Mouse (Mus musculus) limb, embryonic 14.5 days (tissue): ENCODE results near the gene Fuca1. TPM values are rescaled to one million over a fixed set of nuclear protein-coding genes. Genes with fewer than 3 reads are reported as not detected.

ENCODE experiments used
- ATAC-seq: fragments of 200-750 bp; cut with Nextera tagmentation; 2 replicates; pipeline ENCODE4 v1.8.0; 2017; ENCODE audit warnings: low read depth, moderate number of reproducible peaks, moderate TSS enrichment; ENCODE audit not compliant: low FRiP score
- DNase-seq: peaks from one replicate; pipeline ENCODE4 v3.0.0-alpha.2; 2015; ENCODE audit warnings: low spot score
- H3K27ac ChIP-seq: fragments of 300-500 bp; sonication (generic); replicated peaks from 2 replicates; pipeline ENCODE4 v1.5.1; 2014; ENCODE audit warnings: low read depth, mild to moderate bottlenecking, low read length, moderate library complexity, mixed read lengths
- H3K27me3 ChIP-seq: fragments of 300-500 bp; sonication (generic); 2 replicates; pipeline ENCODE4 v1.6.1; 2014; ENCODE audit warnings: low read length, mixed read lengths; ENCODE audit not compliant: control insufficient read depth, insufficient read depth
- H3K36me3 ChIP-seq: fragments of 300-500 bp; sonication (generic); 2 replicates; pipeline ENCODE4 v1.6.1; 2014; ENCODE audit warnings: mild to moderate bottlenecking, low read length, moderate library complexity, mixed read lengths; ENCODE audit not compliant: control insufficient read depth, insufficient read depth
- H3K4me1 ChIP-seq: fragments of 300-500 bp; sonication (generic); 2 replicates; pipeline ENCODE4 v1.6.1; 2014; ENCODE audit warnings: antibody characterized with exemption, low read length, mixed read lengths; ENCODE audit not compliant: control insufficient read depth, insufficient read depth
- H3K4me2 ChIP-seq: fragments of 300-500 bp; sonication (generic); replicated peaks from 2 replicates; pipeline ENCODE4 v1.6.1; 2014; ENCODE audit warnings: low read depth, mild to moderate bottlenecking, low read length, moderate library complexity; ENCODE audit not compliant: severe bottlenecking
- H3K4me3 ChIP-seq: fragments of 300-500 bp; sonication (generic); replicated peaks from 2 replicates; pipeline ENCODE4 v1.5.1; 2014; ENCODE audit warnings: low read length
- H3K9ac ChIP-seq: fragments of 300-500 bp; sonication (generic); 2 replicates; pipeline ENCODE4 v1.6.1; 2014; ENCODE audit warnings: mild to moderate bottlenecking, low read depth, low read length, moderate library complexity; ENCODE audit not compliant: severe bottlenecking
- H3K9me3 ChIP-seq: fragments of 300-500 bp; sonication (generic); 2 replicates; pipeline ENCODE4 v1.6.1; 2016; ENCODE audit warnings: low read length; ENCODE audit not compliant: control insufficient read depth
- POLR2A ChIP-seq: fragments of 200-500 bp; IDR thresholded peaks from 2 replicates; pipeline ENCODE4 v1.8.0; 2012; ENCODE audit warnings: inconsistent platforms, mild to moderate bottlenecking, moderate library complexity, borderline replicate concordance; ENCODE audit not compliant: insufficient read depth, insufficient read length; ENCODE audit errors: extremely low read depth
- WGBS: fragments of 180-500 bp; shearing (Covaris S2); extraction: QIAGEN DNeasy Blood & Tissue Kit; methylation state at CpG from one replicate; pipeline ENCODE4 v1.1.7; 2014; 5-methylcytosine and 5-hydroxymethylcytosine counted together
- polyA plus RNA-seq, 2 experiments: library from polyadenylated mRNA; depleted of rRNA in 1 of 2; stranded (reverse) in 1 of 2; unstranded in 1 of 2; fragments of >200 nt; fragmentation: Nextera tagmentation in 1 of 2; extraction: Ambion mirVana in 1 of 2; gene quantifications; 2 replicates each; pipeline versions ENCODE4 v1.2.1 to v1.2.3; 2012 to 2014

Fuca1 gene
- polyA plus RNA-seq, 2 experiments = 50.1 to 80.8 TPM

- Histone ChIP-seq H3K27me3 (no peaks in the 10 kb centered on the region), H3K36me3 (peaks cover 19% of the 10 kb centered on the region), H3K27ac (no peak overlapping the region), H3K4me1 (peaks cover 8% of the 10 kb centered on the region; the same call in 1 of the 2 replicates), H3K9ac (no peak overlapping the region), H3K9me3 (no peaks in the 10 kb centered on the region), H3K4me3 (peak overlapping the region; percentile 75; the same call in 1 of the 2 replicates), H3K4me2 (peak overlapping the region; percentile 76)
- no peak for TF ChIP-seq POLR2A
- DNase-seq (no peak), ATAC-seq (no peak)
- WGBS = 88% methylated on average over 1 of the region's 1 CpGs
Observed at GRCm38 (mm10) chr4:135922190-135922589, 1.7 kb downstream of the Fuca1 start.

GRCm38 (mm10) chr4:135924418-135924817, 3.9 kb downstream of the Fuca1 start:
- no peak for TF ChIP-seq POLR2A
- ATAC-seq (no peak), DNase-seq (no peak)
- Histone ChIP-seq H3K36me3 (peaks cover 28% of the 10 kb centered on the region), H3K4me1 (peaks cover 8% of the 10 kb centered on the region; the same call in 1 of the 2 replicates), H3K4me2 (no peak overlapping the region), H3K27ac (no peak overlapping the region), H3K9me3 (no peaks in the 10 kb centered on the region), H3K9ac (no peak overlapping the region), H3K4me3 (no peak overlapping the region), H3K27me3 (no peaks in the 10 kb centered on the region)
- WGBS = 89% methylated on average over 2 of the region's 2 CpGs

GRCm38 (mm10) chr4:135925341-135925740, 4.8 kb downstream of the Fuca1 start:
- no peak for ATAC-seq
- DNase-seq = no peak
- H3K27ac ChIP-seq = no peak overlapping the region
- H3K36me3 ChIP-seq = peaks cover 29% of the 10 kb centered on the region
- H3K9ac ChIP-seq = no peak overlapping the region
- H3K4me3 ChIP-seq = no peak overlapping the region
- H3K4me1 ChIP-seq = peaks cover 8% of the 10 kb centered on the region; the same call in 1 of the 2 replicates
- no peaks in the 10 kb centered on the region for H3K27me3 ChIP-seq
- no peak overlapping the region for H3K4me2 ChIP-seq
- TF ChIP-seq POLR2A = no peak
- H3K9me3 ChIP-seq = no peaks in the 10 kb centered on the region
- WGBS = 84% methylated on average over 5 of the region's 5 CpGs

- no peak overlapping the region for H3K9ac ChIP-seq
- H3K27me3 ChIP-seq = no peaks in the 10 kb centered on the region
- ATAC-seq (no peak), DNase-seq (no peak)
- TF ChIP-seq POLR2A = no peak
- WGBS = 87% methylated on average over 10 of the region's 10 CpGs
- H3K4me1 ChIP-seq = peaks cover 8% of the 10 kb centered on the region; the same call in 1 of the 2 replicates
- H3K36me3 ChIP-seq = peaks cover 39% of the 10 kb centered on the region
- no peaks in the 10 kb centered on the region for H3K9me3 ChIP-seq
- no peak overlapping the region for H3K4me3 ChIP-seq
- no peak overlapping the region for H3K4me2 ChIP-seq
- no peak overlapping the region for H3K27ac ChIP-seq
Observed at GRCm38 (mm10) chr4:135926195-135926808, 5.8 kb downstream of the Fuca1 start.

- H3K9ac ChIP-seq = no peak overlapping the region
- peaks cover 41% of the 10 kb centered on the region for H3K36me3 ChIP-seq
- no peak for ATAC-seq
- H3K9me3 ChIP-seq = no peaks in the 10 kb centered on the region
- no peak for TF ChIP-seq POLR2A
- peaks cover 3% of the 10 kb centered on the region; the same call in 1 of the 2 replicates for H3K4me1 ChIP-seq
- H3K27ac ChIP-seq = no peak overlapping the region
- H3K4me3 ChIP-seq = no peak overlapping the region
- no peaks in the 10 kb centered on the region for H3K27me3 ChIP-seq
- H3K4me2 ChIP-seq = no peak overlapping the region
- DNase-seq = no peak
- WGBS = 89% methylated on average over 3 of the region's 3 CpGs
Observed at GRCm38 (mm10) chr4:135926861-135927260, 6.3 kb downstream of the Fuca1 start.
